Mouse (Mus musculus): ENCODE measurements around the gene Crhr2. TPM values are rescaled to one million over a fixed set of nuclear protein-coding genes. Genes with fewer than 3 reads are reported as not detected.

Crhr2 gene
- polyA plus RNA-seq, 1 experiment from 2014 or later: not detected

DNA sequence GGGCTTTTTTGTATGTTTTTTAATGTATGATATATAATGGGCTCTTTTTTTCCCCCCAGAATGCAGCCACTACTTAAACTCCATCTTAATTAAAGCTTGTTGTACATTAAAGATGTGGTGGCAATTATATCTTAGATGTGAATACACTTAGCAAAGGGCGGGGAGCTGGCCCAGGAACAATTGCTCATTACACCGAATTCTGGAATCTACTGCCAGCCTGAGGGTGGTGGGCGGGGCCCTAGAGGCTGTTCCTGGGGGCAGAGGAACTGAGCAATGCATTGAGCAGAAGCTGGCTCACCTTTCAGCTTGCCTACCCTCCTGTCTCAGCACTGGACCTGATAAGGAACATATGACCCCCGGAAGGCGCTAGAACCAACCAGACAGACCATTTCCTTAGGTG, 34.2 kb downstream of the Crhr2 start:
- Histone ChIP-seq H3K36me3 (ENCODE audit: control insufficient read depth, insufficient read depth, low read length) (no peaks in the 10 kb centered on the region), H3K27ac (replicated peaks; ENCODE audit: low read depth, low read length) (no peak overlapping the region), H3K27me3 (ENCODE audit: control insufficient read depth, insufficient read depth, low read length) (no peaks in the 10 kb centered on the region), H3K4me3 (ENCODE audit: low read depth, low read length) (no peak overlapping the region), H3K9ac (ENCODE audit: low read length) (no peak overlapping the region), H3K9me3 (ENCODE audit: control insufficient read depth, low read length) (no peaks in the 10 kb centered on the region), H3K4me2 (ENCODE audit: low read depth, severe bottlenecking) (no peak overlapping the region), H3K4me1 (ENCODE audit: control insufficient read depth, insufficient read depth, low read length) (no peaks in the 10 kb centered on the region)
- DNase-seq (ENCODE audit: low spot score): no peak
- WGBS: 82% methylated on average over 5 of the region's 5 CpGs
- no peak for ATAC-seq (ENCODE audit: insufficient number of reproducible peaks, low FRiP score, low TSS enrichment, low read depth)

DNA sequence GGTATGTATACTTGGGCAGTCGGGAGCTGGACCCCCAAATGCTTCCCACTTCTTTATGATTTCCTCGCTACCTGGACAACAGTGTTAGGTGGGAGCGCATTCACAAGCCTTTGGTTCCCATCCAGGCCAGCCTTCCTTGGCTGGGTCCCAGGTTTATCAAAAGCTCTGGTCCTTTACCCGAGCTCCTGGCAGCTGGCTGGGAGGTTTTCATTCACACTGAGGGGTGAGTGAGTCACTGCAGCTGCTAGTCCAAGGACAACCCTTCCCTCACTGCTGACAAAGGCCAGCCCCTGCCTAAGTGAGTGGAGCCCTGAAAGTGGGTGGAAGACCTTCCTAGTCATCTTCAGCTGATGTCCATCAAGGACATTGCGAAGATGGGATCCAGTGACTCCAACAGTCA, 34.8 kb downstream of the Crhr2 start:
- no peak overlapping the region for H3K27ac ChIP-seq (replicated peaks; ENCODE audit: low read depth, low read length)
- no peak overlapping the region for H3K9ac ChIP-seq (ENCODE audit: low read length)
- H3K4me3 ChIP-seq (ENCODE audit: low read depth, low read length): no peak overlapping the region
- H3K9me3 ChIP-seq (ENCODE audit: control insufficient read depth, low read length): no peaks in the 10 kb centered on the region
- H3K36me3 ChIP-seq (ENCODE audit: control insufficient read depth, insufficient read depth, low read length): no peaks in the 10 kb centered on the region
- WGBS: 86% methylated on average over 5 of the region's 5 CpGs
- DNase-seq (ENCODE audit: low spot score) (no peak), ATAC-seq (ENCODE audit: insufficient number of reproducible peaks, low FRiP score, low TSS enrichment, low read depth) (no peak)
- H3K27me3 ChIP-seq (ENCODE audit: control insufficient read depth, insufficient read depth, low read length): no peaks in the 10 kb centered on the region
- no peak overlapping the region for H3K4me2 ChIP-seq (ENCODE audit: low read depth, severe bottlenecking)
- H3K4me1 ChIP-seq (ENCODE audit: control insufficient read depth, insufficient read depth, low read length): no peaks in the 10 kb centered on the region

DNA sequence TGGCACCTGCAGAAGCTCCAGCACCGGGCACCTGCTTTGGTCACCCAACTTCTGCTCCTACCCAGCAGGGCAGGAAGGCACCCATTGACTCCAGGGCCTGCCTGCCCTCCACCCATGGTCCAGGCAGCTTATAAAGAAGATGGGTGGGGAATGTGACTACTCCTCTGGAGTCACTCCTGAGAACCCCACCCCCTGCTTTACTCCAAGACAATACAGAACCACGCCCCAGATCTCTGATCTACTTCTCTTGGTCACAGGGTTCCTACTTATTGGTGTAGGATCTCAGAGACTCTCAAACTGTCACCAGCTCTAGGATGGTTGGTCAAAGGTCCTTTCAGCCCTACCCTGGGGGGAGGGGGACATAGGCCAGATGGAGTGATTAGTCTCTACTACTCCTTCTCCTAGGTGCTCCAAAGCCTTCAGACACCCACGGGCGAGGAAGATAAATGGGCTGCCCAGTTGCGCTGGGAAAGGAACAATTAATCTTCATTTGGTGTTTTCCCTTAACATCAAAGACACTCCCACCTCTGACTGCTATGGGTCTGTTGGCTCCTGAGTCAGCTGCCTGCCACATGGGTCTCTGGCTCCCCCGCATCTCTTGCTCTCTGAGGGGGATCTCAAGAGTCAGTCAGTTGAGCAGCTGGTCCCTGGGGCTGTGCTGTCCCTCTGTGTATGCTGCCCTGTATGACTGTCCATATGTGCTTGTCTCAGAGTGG, 39.2 kb downstream of the Crhr2 start:
- H3K9me3 ChIP-seq (ENCODE audit: control insufficient read depth, low read length): no peaks in the 10 kb centered on the region
- H3K4me3 ChIP-seq (ENCODE audit: low read depth, low read length): no peak overlapping the region
- DNase-seq (ENCODE audit: low spot score): no peak
- WGBS: 30% methylated on average over 6 of the region's 6 CpGs
- H3K9ac ChIP-seq (ENCODE audit: low read length): no peak overlapping the region
- H3K36me3 ChIP-seq (ENCODE audit: control insufficient read depth, insufficient read depth, low read length): no peaks in the 10 kb centered on the region
- no peak overlapping the region for H3K27ac ChIP-seq (replicated peaks; ENCODE audit: low read depth, low read length)
- no peak for ATAC-seq (ENCODE audit: insufficient number of reproducible peaks, low FRiP score, low TSS enrichment, low read depth)
- no peaks in the 10 kb centered on the region for H3K27me3 ChIP-seq (ENCODE audit: control insufficient read depth, insufficient read depth, low read length)
- no peaks in the 10 kb centered on the region for H3K4me1 ChIP-seq (ENCODE audit: control insufficient read depth, insufficient read depth, low read length)
- H3K4me2 ChIP-seq (ENCODE audit: low read depth, severe bottlenecking): no peak overlapping the region

DNA sequence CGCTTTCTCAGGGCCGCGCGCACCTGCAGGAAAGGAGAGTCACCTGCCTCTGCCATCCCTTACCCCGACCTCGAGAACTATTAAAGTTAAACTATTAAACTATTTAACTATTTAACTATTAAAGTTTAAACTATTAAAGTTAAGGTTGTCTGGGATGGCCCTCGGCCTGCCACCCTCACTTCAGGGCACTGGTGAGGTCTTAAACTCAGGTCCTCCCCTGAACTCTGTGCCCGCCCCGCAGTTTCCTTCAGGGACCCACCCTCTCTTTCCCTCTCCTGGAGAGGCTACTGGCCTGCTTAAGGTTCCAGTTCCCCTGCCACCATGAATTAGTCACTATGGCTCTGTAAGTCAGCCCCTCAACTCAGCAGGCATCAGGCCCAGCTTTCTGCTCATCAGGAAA, 41.4 kb downstream of the Crhr2 start:
- Histone ChIP-seq H3K36me3 (ENCODE audit: control insufficient read depth, insufficient read depth, low read length) (no peaks in the 10 kb centered on the region), H3K4me1 (ENCODE audit: control insufficient read depth, insufficient read depth, low read length) (no peaks in the 10 kb centered on the region), H3K9me3 (ENCODE audit: control insufficient read depth, low read length) (no peaks in the 10 kb centered on the region), H3K9ac (ENCODE audit: low read length) (no peak overlapping the region), H3K4me2 (ENCODE audit: low read depth, severe bottlenecking) (no peak overlapping the region), H3K4me3 (ENCODE audit: low read depth, low read length) (no peak overlapping the region), H3K27ac (replicated peaks; ENCODE audit: low read depth, low read length) (no peak overlapping the region), H3K27me3 (ENCODE audit: control insufficient read depth, insufficient read depth, low read length) (no peaks in the 10 kb centered on the region)
- ATAC-seq (ENCODE audit: insufficient number of reproducible peaks, low FRiP score, low TSS enrichment, low read depth) (no peak), DNase-seq (ENCODE audit: low spot score) (no peak)
- WGBS: 90% methylated on average over 9 of the region's 9 CpGs

DNA sequence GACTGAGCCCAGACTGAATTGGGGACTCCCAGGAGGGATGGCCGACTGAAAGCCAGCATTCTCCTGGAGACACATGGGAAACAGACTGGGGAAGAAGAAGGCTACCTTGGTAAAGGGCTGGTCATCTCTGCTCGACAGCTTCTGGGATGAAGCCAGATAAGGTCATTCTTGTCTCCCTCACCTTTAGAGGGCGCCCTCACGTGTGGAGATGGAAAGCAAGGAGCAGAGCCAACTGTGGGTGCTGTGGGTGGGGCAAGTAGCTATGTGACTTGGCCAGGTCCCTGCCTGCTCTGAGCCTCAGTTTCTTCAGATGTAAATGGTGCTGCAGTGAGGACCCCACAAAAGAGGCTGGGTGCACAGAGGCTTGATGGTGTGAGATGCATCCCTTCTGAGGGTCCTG, 42.2 kb downstream of the Crhr2 start:
- WGBS: 39% methylated on average over 4 of the region's 4 CpGs

DNA sequence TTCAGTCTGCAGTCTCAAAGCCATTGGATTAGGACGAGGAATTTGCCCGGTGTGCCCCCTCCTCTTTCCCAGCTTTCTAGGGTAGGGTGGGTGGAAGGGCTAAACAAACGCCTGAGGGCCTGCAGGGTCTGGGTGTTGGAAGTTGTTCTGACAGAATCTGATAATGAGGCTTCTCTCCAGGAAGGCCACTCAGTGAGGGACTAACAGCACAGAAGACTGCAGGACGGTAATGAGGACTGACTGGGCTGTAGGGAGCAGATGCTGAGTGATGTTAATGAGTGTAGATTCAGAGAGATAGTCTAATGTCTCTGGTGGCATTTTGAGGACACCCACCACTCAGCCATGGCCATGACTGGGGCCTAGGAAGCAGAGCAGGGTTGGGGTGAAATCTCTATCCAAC, 45.5 kb downstream of the Crhr2 start:
- no peaks in the 10 kb centered on the region for H3K36me3 ChIP-seq (ENCODE audit: control insufficient read depth, insufficient read depth, low read length)
- ATAC-seq (ENCODE audit: insufficient number of reproducible peaks, low FRiP score, low TSS enrichment, low read depth) (no peak), DNase-seq (ENCODE audit: low spot score) (no peak)
- H3K4me3 ChIP-seq (ENCODE audit: low read depth, low read length): no peak overlapping the region
- no peaks in the 10 kb centered on the region for H3K4me1 ChIP-seq (ENCODE audit: control insufficient read depth, insufficient read depth, low read length)
- no peak overlapping the region for H3K4me2 ChIP-seq (ENCODE audit: low read depth, severe bottlenecking)
- H3K9me3 ChIP-seq (ENCODE audit: control insufficient read depth, low read length): no peaks in the 10 kb centered on the region
- no peak overlapping the region for H3K27ac ChIP-seq (replicated peaks; ENCODE audit: low read depth, low read length)
- no peak overlapping the region for H3K9ac ChIP-seq (ENCODE audit: low read length)
- H3K27me3 ChIP-seq (ENCODE audit: control insufficient read depth, insufficient read depth, low read length): no peaks in the 10 kb centered on the region
- 25% methylated on average over 4 of the region's 4 CpGs for WGBS

More for the DNA sequence above, 42.2 kb downstream of the Crhr2 start:
- Histone ChIP-seq H3K36me3 (ENCODE audit: control insufficient read depth, insufficient read depth, low read length) (no peaks in the 10 kb centered on the region), H3K9ac (ENCODE audit: low read length) (no peak overlapping the region), H3K4me2 (ENCODE audit: low read depth, severe bottlenecking) (no peak overlapping the region), H3K27me3 (ENCODE audit: control insufficient read depth, insufficient read depth, low read length) (no peaks in the 10 kb centered on the region), H3K27ac (replicated peaks; ENCODE audit: low read depth, low read length) (no peak overlapping the region), H3K4me3 (ENCODE audit: low read depth, low read length) (no peak overlapping the region), H3K4me1 (ENCODE audit: control insufficient read depth, insufficient read depth, low read length) (no peaks in the 10 kb centered on the region), H3K9me3 (ENCODE audit: control insufficient read depth, low read length) (no peaks in the 10 kb centered on the region)
- no peak for ATAC-seq (ENCODE audit: insufficient number of reproducible peaks, low FRiP score, low TSS enrichment, low read depth)
- DNase-seq (ENCODE audit: low spot score): no peak

DNA sequence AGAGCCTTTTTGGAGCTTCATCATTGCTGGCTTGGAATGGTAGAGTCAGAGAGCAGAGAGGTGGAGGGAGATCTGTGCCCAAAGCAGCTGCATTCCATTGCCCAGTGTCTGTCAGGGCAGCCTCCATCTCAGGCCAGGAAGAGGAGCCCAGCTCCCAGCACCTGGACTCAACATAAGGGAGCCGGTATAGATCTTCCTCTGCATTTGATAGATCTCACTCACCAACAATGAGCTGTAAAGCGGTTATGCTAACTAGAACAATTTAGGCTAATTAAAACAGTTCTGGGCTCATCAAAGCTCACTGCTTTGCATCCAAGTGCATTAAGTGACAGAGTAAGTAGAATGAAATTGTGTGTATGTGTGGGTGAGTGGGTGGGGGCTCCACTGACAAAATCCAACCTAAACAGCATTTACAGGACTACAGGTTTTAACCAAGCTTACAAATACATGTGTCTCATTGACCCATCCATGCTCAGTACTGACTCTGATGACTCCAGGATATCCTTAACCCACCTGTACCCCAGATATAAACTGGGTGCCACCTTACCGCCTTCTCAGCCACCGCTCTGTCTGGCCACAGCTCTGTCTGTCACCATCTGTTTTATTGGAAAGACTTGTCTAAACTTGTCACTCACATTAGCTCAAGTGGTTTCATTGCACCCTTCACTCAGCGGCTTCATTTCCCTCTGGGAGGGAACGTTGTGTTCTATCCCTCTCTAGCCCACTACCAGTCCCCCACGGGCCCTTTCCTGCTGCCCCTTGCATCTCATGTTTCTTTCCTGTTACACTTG, 50.4 kb downstream of the Crhr2 start:
- no peak for ATAC-seq (ENCODE audit: insufficient number of reproducible peaks, low FRiP score, low TSS enrichment, low read depth)
- H3K36me3 ChIP-seq (ENCODE audit: control insufficient read depth, insufficient read depth, low read length): peaks cover 11% of the 10 kb centered on the region
- 78% methylated on average over 7 of the region's 7 CpGs for WGBS

DNA sequence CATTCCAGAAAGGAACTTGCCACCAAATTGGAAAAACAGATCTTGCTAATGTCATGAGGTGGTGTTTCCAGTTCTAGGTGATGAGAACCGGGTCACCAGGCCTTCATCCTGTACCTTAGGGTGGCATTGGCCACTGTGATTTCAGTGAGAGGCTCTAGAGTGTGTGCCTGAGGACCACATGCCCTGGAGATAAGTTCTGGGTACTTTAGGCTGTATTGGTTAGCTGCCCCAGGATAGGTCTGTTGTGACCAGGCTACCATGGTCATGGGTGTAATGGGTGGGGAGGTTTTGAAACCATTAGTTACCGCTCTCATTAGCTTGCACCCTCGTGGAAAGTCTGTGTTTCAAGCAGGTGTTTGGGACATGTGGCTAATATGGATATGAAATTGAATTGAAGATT, 51.4 kb downstream of the Crhr2 start:
- Histone ChIP-seq H3K4me3 (ENCODE audit: low read depth, low read length) (no peak overlapping the region), H3K9me3 (ENCODE audit: control insufficient read depth, low read length) (no peaks in the 10 kb centered on the region), H3K36me3 (ENCODE audit: control insufficient read depth, insufficient read depth, low read length) (peaks cover 19% of the 10 kb centered on the region), H3K27me3 (ENCODE audit: control insufficient read depth, insufficient read depth, low read length) (no peaks in the 10 kb centered on the region), H3K9ac (ENCODE audit: low read length) (no peak overlapping the region), H3K27ac (replicated peaks; ENCODE audit: low read depth, low read length) (no peak overlapping the region), H3K4me2 (ENCODE audit: low read depth, severe bottlenecking) (no peak overlapping the region), H3K4me1 (ENCODE audit: control insufficient read depth, insufficient read depth, low read length) (no peaks in the 10 kb centered on the region)
- 86% methylated on average over 3 of the region's 3 CpGs for WGBS
- ATAC-seq (ENCODE audit: insufficient number of reproducible peaks, low FRiP score, low TSS enrichment, low read depth) (no peak), DNase-seq (ENCODE audit: low spot score) (no peak)

More for the DNA sequence above, 50.4 kb downstream of the Crhr2 start:
- Histone ChIP-seq H3K4me3 (ENCODE audit: low read depth, low read length) (no peak overlapping the region), H3K27ac (replicated peaks; ENCODE audit: low read depth, low read length) (no peak overlapping the region), H3K9me3 (ENCODE audit: control insufficient read depth, low read length) (no peaks in the 10 kb centered on the region), H3K4me1 (ENCODE audit: control insufficient read depth, insufficient read depth, low read length) (no peaks in the 10 kb centered on the region), H3K9ac (ENCODE audit: low read length) (no peak overlapping the region), H3K4me2 (ENCODE audit: low read depth, severe bottlenecking) (no peak overlapping the region), H3K27me3 (ENCODE audit: control insufficient read depth, insufficient read depth, low read length) (no peaks in the 10 kb centered on the region)
- no peak for DNase-seq (ENCODE audit: low spot score)

Data from limb, embryonic 11.5 days (tissue).